Mouse (Mus musculus) liver, embryonic 16.5 days (tissue): ENCODE measurements around the gene Naa30. TPM values are rescaled to one million over a fixed set of nuclear protein-coding genes. Genes with fewer than 3 reads are reported as not detected.
A peak's percentile ranks its signal among the peaks of the same experiment; 100 is the strongest.

Experiments used
- ATAC-seq: fragments of 200-750 bp; cut with Nextera tagmentation; 2 replicates; pipeline ENCODE4 v1.8.0; 2017; ENCODE audit warnings: low read depth, mild to moderate bottlenecking, moderate number of reproducible peaks, moderate library complexity
- H3K27ac ChIP-seq: fragments of 300-500 bp; sonication (generic); 2 replicates; pipeline ENCODE4 v1.5.1; 2014; ENCODE audit warnings: mild to moderate bottlenecking, low read length
- H3K27me3 ChIP-seq: fragments of 300-500 bp; sonication (generic); 2 replicates; pipeline ENCODE4 v1.6.1; 2014; ENCODE audit warnings: low read depth, low read length, mixed read lengths; ENCODE audit not compliant: control insufficient read depth, insufficient read depth
- H3K36me3 ChIP-seq: fragments of 300-500 bp; sonication (generic); 2 replicates; pipeline ENCODE4 v1.6.1; 2014; ENCODE audit warnings: mild to moderate bottlenecking; ENCODE audit not compliant: control insufficient read depth, insufficient read depth
- H3K4me1 ChIP-seq: fragments of 300-500 bp; sonication (generic); 2 replicates; pipeline ENCODE4 v1.6.1; 2014; ENCODE audit warnings: low read depth, low read length, mixed read lengths; ENCODE audit not compliant: control insufficient read depth
- H3K4me2 ChIP-seq: fragments of 300-500 bp; sonication (generic); 2 replicates; pipeline ENCODE4 v1.6.1; 2014; ENCODE audit warnings: low read depth, low read length, mixed read lengths
- H3K4me3 ChIP-seq: fragments of 300-500 bp; sonication (generic); 2 replicates; pipeline ENCODE4 v1.5.1; 2014; ENCODE audit warnings: low read depth, mild to moderate bottlenecking, low read length
- H3K9ac ChIP-seq: fragments of 300-500 bp; sonication (generic); 2 replicates; pipeline ENCODE4 v1.6.1; 2014; ENCODE audit warnings: low read depth, low read length
- H3K9me3 ChIP-seq: fragments of 300-500 bp; sonication (generic); replicated peaks from 2 replicates; pipeline ENCODE4 v1.6.1; 2016; ENCODE audit warnings: low read length; ENCODE audit not compliant: control insufficient read depth
- WGBS: fragments of 180-500 bp; shearing (Covaris S2); extraction: QIAGEN DNeasy Blood & Tissue Kit; methylation state at CpG from one replicate; pipeline ENCODE4 v1.1.7; 2014; ENCODE audit not compliant: insufficient replicate concordance; 5-methylcytosine and 5-hydroxymethylcytosine counted together
- polyA plus RNA-seq: library from polyadenylated mRNA; unstranded; fragments of >200 nt; fragmentation: Nextera tagmentation; extraction: Ambion mirVana; gene quantifications from 2 replicates; pipeline ENCODE4 v1.2.1, GENCODE M21; 2015

Gene Naa30
- polyA plus RNA-seq, 1 experiment from 2014 or later = 2.9 TPM

- Histone ChIP-seq H3K4me2 (no peak overlapping the region), H3K4me3 (no peak overlapping the region), H3K36me3 (no peaks in the 10 kb centered on the region), H3K27ac (no peak overlapping the region), H3K9me3 (no peaks in the 10 kb centered on the region), H3K9ac (no peak overlapping the region), H3K27me3 (no peaks in the 10 kb centered on the region), H3K4me1 (no peaks in the 10 kb centered on the region)
- no peak for ATAC-seq
- WGBS = 66% methylated on average over 16 of the region's 16 CpGs
Observed at GRCm38 (mm10) chr14:49158143-49158925, 13.7 kb upstream of the Naa30 start.

GRCm38 (mm10) chr14:49171286-49171685, 740 bp upstream of the Naa30 start:
- no peaks in the 10 kb centered on the region for H3K27me3 ChIP-seq
- peak overlapping the region; percentile 95 for H3K4me3 ChIP-seq
- no peaks in the 10 kb centered on the region for H3K9me3 ChIP-seq
- H3K36me3 ChIP-seq = no peaks in the 10 kb centered on the region
- H3K27ac ChIP-seq = peak overlapping the region; percentile 84
- peak overlapping the region; percentile 93 for H3K4me2 ChIP-seq
- ATAC-seq = no peak
- peak overlapping the region; percentile 97 for H3K9ac ChIP-seq
- 22% methylated on average over 8 of the region's 8 CpGs for WGBS
- peaks cover 25% of the 10 kb centered on the region for H3K4me1 ChIP-seq

- Histone ChIP-seq H3K4me1 (peaks cover 25% of the 10 kb centered on the region), H3K36me3 (no peaks in the 10 kb centered on the region), H3K4me2 (peak overlapping the region; percentile 93), H3K27ac (peak overlapping the region; percentile 84), H3K9me3 (no peaks in the 10 kb centered on the region), H3K9ac (peak overlapping the region; percentile 97), H3K4me3 (peak overlapping the region; percentile 95), H3K27me3 (no peaks in the 10 kb centered on the region)
- peak; percentile 65 for ATAC-seq
- WGBS = under 1% methylated on average over 46 of the region's 46 CpGs
Observed at GRCm38 (mm10) chr14:49172582-49172988, 559 bp downstream of the Naa30 start.

GRCm38 (mm10) chr14:49173290-49174135, 1.5 kb downstream of the Naa30 start:
- Histone ChIP-seq H3K4me2 (peak overlapping the region; percentile 93), H3K4me3 (peak overlapping the region; percentile 95), H3K9ac (peak overlapping the region; percentile 97), H3K4me1 (peaks cover 25% of the 10 kb centered on the region), H3K27me3 (no peaks in the 10 kb centered on the region), H3K36me3 (no peaks in the 10 kb centered on the region; the same call in 1 of the 2 replicates), H3K27ac (peak overlapping the region; percentile 84), H3K9me3 (no peaks in the 10 kb centered on the region)
- 43% methylated on average over 16 of the region's 16 CpGs for WGBS
- no peak for ATAC-seq

- no peak for ATAC-seq
Observed at GRCm38 (mm10) chr14:49179736-49180135, 7.7 kb downstream of the Naa30 start.

GRCm38 (mm10) chr14:49186270-49186669, 14.2 kb downstream of the Naa30 start:
- H3K9me3 ChIP-seq = no peaks in the 10 kb centered on the region
- H3K4me2 ChIP-seq = no peak overlapping the region
- ATAC-seq = no peak
- H3K36me3 ChIP-seq = peaks cover 4% of the 10 kb centered on the region; the same call in 1 of the 2 replicates
- WGBS = 91% methylated on average over 2 of the region's 2 CpGs
- H3K27me3 ChIP-seq = no peaks in the 10 kb centered on the region
- H3K4me3 ChIP-seq = no peak overlapping the region
- H3K27ac ChIP-seq = no peak overlapping the region
- H3K9ac ChIP-seq = no peak overlapping the region
- no peaks in the 10 kb centered on the region for H3K4me1 ChIP-seq

More at GRCm38 (mm10) chr14:49179736-49180135, 7.7 kb downstream of the Naa30 start:
- no peak overlapping the region for H3K4me3 ChIP-seq
- H3K27ac ChIP-seq = no peak overlapping the region
- H3K9me3 ChIP-seq = no peaks in the 10 kb centered on the region
- no peak overlapping the region for H3K4me2 ChIP-seq
- H3K36me3 ChIP-seq = no peaks in the 10 kb centered on the region; the same call in 1 of the 2 replicates
- no peaks in the 10 kb centered on the region for H3K27me3 ChIP-seq
- peaks cover 2% of the 10 kb centered on the region for H3K4me1 ChIP-seq
- no peak overlapping the region for H3K9ac ChIP-seq
- 52% methylated on average over 3 of the region's 3 CpGs for WGBS

- H3K4me3 ChIP-seq = no peak overlapping the region
- no peak overlapping the region for H3K4me2 ChIP-seq
- H3K36me3 ChIP-seq = no peaks in the 10 kb centered on the region
- no peak overlapping the region for H3K27ac ChIP-seq
- H3K9me3 ChIP-seq = no peaks in the 10 kb centered on the region
- ATAC-seq = no peak
- no peaks in the 10 kb centered on the region for H3K4me1 ChIP-seq
- no peak overlapping the region for H3K9ac ChIP-seq
- no peaks in the 10 kb centered on the region for H3K27me3 ChIP-seq
- 71% methylated on average over 2 of the region's 2 CpGs for WGBS
Observed at GRCm38 (mm10) chr14:49197031-49197527, 25.1 kb downstream of the Naa30 start.

GRCm38 (mm10) chr14:49201073-49201778, 29.2 kb downstream of the Naa30 start:
- no peak overlapping the region for H3K4me2 ChIP-seq
- no peaks in the 10 kb centered on the region for H3K27me3 ChIP-seq
- H3K4me1 ChIP-seq = no peaks in the 10 kb centered on the region
- no peaks in the 10 kb centered on the region for H3K9me3 ChIP-seq
- H3K36me3 ChIP-seq = no peaks in the 10 kb centered on the region
- no peak overlapping the region for H3K9ac ChIP-seq
- 44% methylated on average over 9 of the region's 9 CpGs for WGBS
- no peak overlapping the region for H3K27ac ChIP-seq
- ATAC-seq = no peak
- H3K4me3 ChIP-seq = no peak overlapping the region
